Mouse (Mus musculus): ENCODE data around the gene Atxn1.

GRCm38 (mm10) chr13:45828035-45828434 lies 136.8 kb downstream of the Atxn1 start:
- TF ChIP-seq GATA1 (IDR thresholded peaks at IDR 0.05; ENCODE audit: borderline replicate concordance, low read length) (no peak), FLI1 (IDR thresholded peaks at IDR 0.05; ENCODE audit: low read length) (no peak)
